Mouse (Mus musculus) liver, adult 2 months (tissue): ENCODE results near the gene 1700016H13Rik. TPM values are rescaled to one million over a fixed set of nuclear protein-coding genes. Genes with fewer than 3 reads are reported as not detected.
A peak's percentile ranks its signal among the peaks of the same experiment; 100 is the strongest.

Source experiments
- DNase-seq: peaks from one replicate; pipeline ENCODE4 v3.0.0-alpha.2; 2011; ENCODE audit warnings: low read depth, low spot score; ENCODE audit errors: extremely low read depth
- H3K27ac ChIP-seq: fragments of 200-500 bp; replicated peaks from 2 replicates; pipeline ENCODE4 v1.5.1; 2012; ENCODE audit warnings: low read depth, mild to moderate bottlenecking, control low read depth, inconsistent platforms, low read length; ENCODE audit not compliant: insufficient read depth
- H3K27me3 ChIP-seq: fragments of 200-500 bp; 2 replicates; pipeline ENCODE4 v1.6.1; 2012; ENCODE audit warnings: mild to moderate bottlenecking, moderate library complexity, low read length, inconsistent platforms; ENCODE audit not compliant: control insufficient read depth, insufficient read depth
- H3K36me3 ChIP-seq: fragments of 200-500 bp; 2 replicates; pipeline ENCODE4 v1.6.1; 2012; ENCODE audit warnings: low read length, inconsistent platforms; ENCODE audit not compliant: control insufficient read depth, insufficient read depth
- H3K4me1 ChIP-seq: fragments of 200-500 bp; 2 replicates; pipeline ENCODE4 v1.6.1; 2011; ENCODE audit warnings: low read length; ENCODE audit not compliant: control insufficient read depth, insufficient read depth
- H3K4me3 ChIP-seq: fragments of 200-500 bp; 2 replicates; pipeline ENCODE4 v1.5.1; 2011; ENCODE audit warnings: low read depth, mild to moderate bottlenecking, control low read depth, low read length, moderate library complexity; ENCODE audit not compliant: insufficient read depth
- H3K79me2 ChIP-seq: fragments of 200-500 bp; 2 replicates; pipeline ENCODE4 v1.6.1; 2012; ENCODE audit warnings: inconsistent platforms, mild to moderate bottlenecking, low read length, moderate library complexity; ENCODE audit not compliant: control insufficient read depth, insufficient read depth
- H3K9ac ChIP-seq: fragments of 200-500 bp; 2 replicates; pipeline ENCODE4 v1.6.1; 2012; ENCODE audit warnings: low read depth, mild to moderate bottlenecking, control low read depth, inconsistent platforms, low read length
- CTCF ChIP-seq: fragments of 200-500 bp; IDR thresholded peaks from 2 replicates; pipeline ENCODE4 v1.5.1; 2011; ENCODE audit warnings: low read depth, low read length, control low read depth
- POLR2A ChIP-seq: fragments of 200-500 bp; IDR thresholded peaks from 2 replicates; pipeline ENCODE4 v1.6.1; 2011; ENCODE audit warnings: low read length, control low read depth; ENCODE audit not compliant: insufficient read depth; ENCODE audit errors: extremely low read depth
- WGBS: fragments of 180-500 bp; shearing (Covaris S2); methylation state at CpG from one replicate; pipeline ENCODE4 v1.1.7; 2018; 5-methylcytosine and 5-hydroxymethylcytosine counted together
- polyA plus RNA-seq: library from polyadenylated mRNA; depleted of rRNA; stranded (reverse); fragments of >200 nt; gene quantifications from 2 replicates; pipeline ENCODE4 v1.2.3, GENCODE M21; 2012
- total RNA-seq: library from RNA; depleted of rRNA; stranded (reverse); fragments of >200 nt; gene quantifications from 2 replicates; pipeline ENCODE4 v1.2.3, GENCODE M21; 2014

The 1700016H13Rik gene
- total and polyA plus RNA-seq, 2 experiments = not detected

DNA sequence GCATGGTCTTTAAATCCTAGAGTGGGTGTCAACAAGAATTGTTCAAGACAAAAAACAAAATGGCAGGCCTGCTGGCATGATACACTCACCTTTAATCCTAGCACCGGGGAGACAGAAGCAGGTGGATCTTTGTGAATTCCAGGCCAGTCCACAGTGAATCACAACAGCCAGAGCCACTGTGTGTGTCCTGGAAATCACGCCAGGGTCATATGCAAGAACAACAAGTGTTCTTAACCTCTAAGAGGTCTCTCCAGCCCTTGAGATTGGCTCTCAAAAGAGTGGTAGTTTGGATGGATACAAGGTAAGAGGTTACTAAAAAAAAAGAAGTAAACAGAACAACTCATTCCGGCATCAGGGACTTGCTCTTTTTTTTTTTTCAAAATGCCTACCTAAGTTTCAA is 8.5 kb downstream of the 1700016H13Rik start:
- Histone ChIP-seq H3K27me3 (no peaks in the 10 kb centered on the region), H3K9ac (no peak overlapping the region), H3K4me3 (no peak overlapping the region), H3K27ac (no peak overlapping the region), H3K4me1 (no peaks in the 10 kb centered on the region), H3K79me2 (no peaks in the 10 kb centered on the region), H3K36me3 (no peaks in the 10 kb centered on the region)
- 90% methylated on average over 3 of the region's 3 CpGs for WGBS
- TF ChIP-seq CTCF = no peak
- TF ChIP-seq POLR2A = no peak
- no peak for DNase-seq

DNA sequence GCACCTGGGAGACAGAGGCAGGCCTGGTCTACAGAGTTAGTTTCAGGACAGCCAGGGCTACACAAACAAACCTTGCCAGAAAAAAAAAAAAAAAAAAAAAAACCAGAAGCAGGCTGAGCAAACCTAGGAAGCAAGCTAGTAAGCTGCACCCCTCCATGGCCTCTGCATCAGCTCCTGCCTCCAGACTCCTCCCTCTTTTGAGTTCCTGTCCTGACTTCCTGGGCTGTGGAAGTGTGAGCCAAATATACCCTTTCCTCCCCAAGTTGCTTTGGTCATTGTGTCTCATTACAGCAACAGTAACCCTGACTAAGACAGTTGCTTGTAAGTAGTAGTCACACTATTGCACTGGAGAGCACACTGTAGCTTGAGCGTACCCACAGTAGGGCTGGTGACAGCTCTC is 11.6 kb downstream of the 1700016H13Rik start:
- H3K9ac ChIP-seq = no peak overlapping the region
- H3K27me3 ChIP-seq = no peaks in the 10 kb centered on the region
- no peak overlapping the region for H3K4me3 ChIP-seq
- 94% methylated on average over 1 of the region's 1 CpGs for WGBS
- no peak overlapping the region for H3K27ac ChIP-seq
- TF ChIP-seq POLR2A = no peak
- TF ChIP-seq CTCF = no peak
- DNase-seq = no peak
- H3K4me1 ChIP-seq = no peaks in the 10 kb centered on the region
- no peaks in the 10 kb centered on the region for H3K79me2 ChIP-seq
- H3K36me3 ChIP-seq = no peaks in the 10 kb centered on the region

DNA sequence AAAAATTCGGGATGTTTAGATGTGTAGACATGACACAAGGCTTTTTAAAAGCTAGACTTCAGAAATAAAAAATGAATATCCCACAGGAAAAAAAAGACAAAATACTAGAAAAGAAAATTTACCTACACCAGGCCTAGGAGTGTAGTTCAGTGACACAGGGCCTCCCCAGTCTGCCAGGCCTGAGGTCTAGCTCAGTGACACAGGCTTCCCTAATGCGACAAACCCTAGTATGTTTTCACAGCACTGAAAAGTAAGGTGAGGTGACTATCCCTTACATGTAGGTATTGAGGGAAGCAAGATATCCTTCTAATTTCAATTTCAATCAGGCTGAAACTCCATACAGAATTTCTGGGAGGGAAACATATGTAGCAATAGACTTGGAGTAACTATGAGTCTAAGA is 18.6 kb downstream of the 1700016H13Rik start:
- WGBS = 86% methylated on average over 2 of the region's 2 CpGs
- H3K4me1 ChIP-seq = no peaks in the 10 kb centered on the region
- TF ChIP-seq CTCF = no peak
- TF ChIP-seq POLR2A = no peak
- no peaks in the 10 kb centered on the region for H3K79me2 ChIP-seq
- H3K27me3 ChIP-seq = no peaks in the 10 kb centered on the region
- no peak overlapping the region for H3K27ac ChIP-seq
- no peaks in the 10 kb centered on the region for H3K36me3 ChIP-seq
- H3K9ac ChIP-seq = no peak overlapping the region
- no peak for DNase-seq
- no peak overlapping the region for H3K4me3 ChIP-seq

DNA sequence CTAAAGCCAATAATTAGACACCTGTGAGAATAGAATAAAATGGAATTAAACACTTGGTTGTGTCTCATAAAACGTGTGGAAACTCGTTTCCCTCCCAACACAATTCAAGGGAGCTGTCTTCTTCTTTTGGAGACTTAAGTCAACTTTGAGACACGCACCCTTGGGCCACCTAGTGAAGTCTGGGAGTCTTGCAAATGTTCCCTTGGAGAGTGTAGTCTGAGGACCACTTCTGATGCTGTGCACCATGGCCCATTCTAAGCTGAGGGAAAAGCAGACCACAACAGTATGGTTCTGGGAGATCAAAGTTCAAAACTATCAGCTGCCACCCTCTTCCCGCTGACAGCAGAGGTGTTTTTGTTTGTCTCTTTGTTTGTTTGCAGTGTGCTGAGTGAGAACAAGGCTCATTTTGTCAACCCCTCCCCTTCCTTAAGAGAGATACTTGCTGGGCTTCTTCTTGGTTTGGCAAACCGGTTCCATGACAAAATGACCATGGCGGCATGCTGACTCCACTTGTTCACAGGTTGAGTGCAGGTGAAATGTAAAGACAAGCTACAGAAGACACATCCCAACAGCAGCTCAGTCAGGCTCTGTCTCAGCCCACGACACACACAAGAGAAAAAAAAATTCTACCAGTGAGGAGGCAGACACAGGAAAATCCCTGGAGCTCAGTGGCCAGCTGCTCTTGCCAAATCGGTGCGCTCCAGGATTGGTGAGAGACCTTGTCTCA is 25.8 kb downstream of the 1700016H13Rik start:
- Histone ChIP-seq H3K4me3 (no peak overlapping the region), H3K27ac (peak overlapping the region; percentile 44), H3K9ac (no peak overlapping the region), H3K79me2 (no peaks in the 10 kb centered on the region), H3K4me1 (peaks cover 8% of the 10 kb centered on the region), H3K36me3 (no peaks in the 10 kb centered on the region), H3K27me3 (no peaks in the 10 kb centered on the region)
- no peak for DNase-seq
- 75% methylated on average over 9 of the region's 9 CpGs for WGBS
- TF ChIP-seq POLR2A (no peak), CTCF (no peak)

DNA sequence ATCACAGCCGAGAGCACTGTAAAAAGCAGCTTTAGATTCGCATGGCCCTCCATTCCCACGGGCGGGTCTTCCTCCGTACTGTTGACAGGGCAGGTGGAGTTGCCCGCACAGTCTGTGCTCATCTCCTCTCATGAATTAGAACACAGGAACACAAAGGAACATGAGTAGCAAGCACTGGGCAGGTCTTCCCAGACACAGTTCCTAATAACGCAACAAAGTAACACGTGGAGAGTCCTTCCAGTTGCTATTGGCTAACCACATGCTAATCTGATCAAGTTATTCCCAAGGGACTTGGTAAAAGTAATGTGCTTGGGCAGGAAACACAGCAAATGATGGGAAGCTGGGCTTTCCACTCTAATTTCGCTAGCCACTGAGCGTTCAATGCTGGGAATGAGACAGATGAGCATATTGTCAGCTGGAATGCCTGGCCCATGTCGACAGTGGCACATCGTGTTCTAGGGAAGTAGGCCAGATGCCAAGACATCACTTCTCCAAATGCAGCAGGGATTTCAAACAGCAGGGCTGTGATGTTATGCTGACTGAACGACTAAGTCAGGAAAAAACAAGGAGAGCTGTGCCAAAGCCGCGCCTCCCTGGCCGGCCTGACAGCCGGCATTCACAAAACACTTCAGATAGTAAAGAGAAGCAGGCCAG is 26.6 kb downstream of the 1700016H13Rik start, which contains the start of gene Slc10a6:
Slc10a6 (minus strand) TSS at position 293 of the 654 bp plus-strand sequence.
- no peak within 1 kb of the TSS for H3K4me3 ChIP-seq
- peak; percentile 59 for DNase-seq
- H3K36me3 ChIP-seq = no peaks in the 10 kb centered on the region
- no peaks in the 10 kb centered on the region for H3K79me2 ChIP-seq
- H3K27me3 ChIP-seq = no peaks in the 10 kb centered on the region
- peaks cover 8% of the 10 kb centered on the region for H3K4me1 ChIP-seq
- peak within 1 kb of the TSS; percentile 44 for H3K27ac ChIP-seq
- 50% methylated on average over 17 of the region's 17 CpGs for WGBS
- H3K9ac ChIP-seq = no peak within 1 kb of the TSS
- TF ChIP-seq CTCF (no peak), POLR2A (no peak)

DNA sequence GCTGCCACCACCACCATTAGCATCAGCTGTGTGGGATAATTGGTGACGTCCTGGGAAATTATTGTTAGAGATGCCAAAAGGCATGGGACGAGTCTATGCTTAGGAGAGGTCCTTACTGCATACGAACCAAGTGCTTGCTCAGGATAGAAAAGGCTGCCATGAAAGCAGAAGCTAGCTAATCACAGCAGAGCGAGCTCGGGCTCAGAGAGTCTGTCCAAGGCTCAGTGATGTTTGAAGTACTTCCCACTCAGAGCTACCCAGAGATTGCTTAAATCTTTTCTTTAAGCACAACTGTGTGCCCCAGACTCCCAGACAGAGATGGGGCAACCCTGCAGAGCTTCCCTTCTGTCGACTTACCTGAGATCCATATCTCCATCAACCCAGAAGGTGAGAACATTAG is 27.3 kb downstream of the 1700016H13Rik start:
- no peak overlapping the region for H3K9ac ChIP-seq
- H3K4me1 ChIP-seq = peaks cover 8% of the 10 kb centered on the region
- H3K4me3 ChIP-seq = no peak overlapping the region
- no peaks in the 10 kb centered on the region for H3K27me3 ChIP-seq
- TF ChIP-seq POLR2A (no peak), CTCF (no peak)
- no peaks in the 10 kb centered on the region for H3K79me2 ChIP-seq
- H3K27ac ChIP-seq = no peak overlapping the region
- no peaks in the 10 kb centered on the region for H3K36me3 ChIP-seq
- 80% methylated on average over 6 of the region's 6 CpGs for WGBS
- no peak for DNase-seq
